Mouse (Mus musculus) right cerebral cortex, postnatal 4 days (tissue): Measurements from ENCODE around the gene Birc5.

Source experiments
- DNase-seq: peaks from one replicate; pipeline ENCODE4 v3.0.0-alpha.2; 2022

The Birc5 gene

DNA sequence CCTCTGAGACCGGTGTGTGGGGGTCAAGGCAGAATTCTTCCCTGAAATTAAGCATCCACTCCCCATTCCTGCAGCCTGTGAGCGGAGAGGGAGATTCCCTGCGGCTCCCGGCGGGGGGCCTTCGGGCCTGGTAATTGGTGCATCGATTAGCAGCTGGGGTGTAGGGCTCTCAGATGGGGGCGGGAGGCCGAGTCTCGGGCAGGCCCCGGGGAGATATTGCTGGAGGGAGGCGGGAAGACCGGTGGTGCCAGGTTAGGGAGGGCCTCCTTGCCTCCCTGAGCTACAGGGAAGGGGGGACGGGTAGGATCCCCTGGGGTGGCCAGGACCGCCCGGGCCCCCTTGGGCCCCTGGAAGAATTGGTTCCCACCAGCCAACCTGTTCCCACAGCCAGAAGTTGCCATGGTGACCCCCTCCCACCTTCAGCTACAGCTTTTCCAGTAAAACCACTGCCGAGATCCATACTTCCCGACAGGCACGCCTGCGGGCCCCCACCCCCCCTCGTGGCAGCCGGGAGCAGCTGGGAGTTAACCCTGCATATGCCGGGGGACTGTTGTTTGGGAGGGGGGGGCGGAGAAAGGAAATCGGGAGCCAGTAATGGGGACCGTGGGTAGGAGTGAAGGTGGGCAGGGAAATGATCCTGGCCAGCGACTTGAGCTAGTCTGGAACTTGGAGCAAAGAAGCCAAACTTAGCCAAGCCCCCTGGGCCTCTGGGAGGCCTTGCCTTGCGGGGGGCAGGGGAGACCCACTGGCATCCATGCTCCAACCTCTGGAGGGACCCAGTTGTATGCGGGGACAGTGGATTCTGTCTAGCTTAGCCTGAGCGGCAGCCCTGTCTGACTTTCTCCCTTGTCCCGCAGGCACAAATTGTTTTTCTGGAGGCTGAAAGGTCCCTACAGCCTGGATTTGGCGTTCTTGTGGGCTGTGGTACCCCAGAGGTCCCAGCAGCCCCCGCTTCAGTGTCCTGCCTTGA, 40.1 kb downstream of the Birc5 start:
- DNase-seq: peak; percentile 40

- no peak for DNase-seq
These were observed 40.9 kb downstream of the Birc5 start for GRCm38 (mm10) chr11:117889887-117890340.

DNA sequence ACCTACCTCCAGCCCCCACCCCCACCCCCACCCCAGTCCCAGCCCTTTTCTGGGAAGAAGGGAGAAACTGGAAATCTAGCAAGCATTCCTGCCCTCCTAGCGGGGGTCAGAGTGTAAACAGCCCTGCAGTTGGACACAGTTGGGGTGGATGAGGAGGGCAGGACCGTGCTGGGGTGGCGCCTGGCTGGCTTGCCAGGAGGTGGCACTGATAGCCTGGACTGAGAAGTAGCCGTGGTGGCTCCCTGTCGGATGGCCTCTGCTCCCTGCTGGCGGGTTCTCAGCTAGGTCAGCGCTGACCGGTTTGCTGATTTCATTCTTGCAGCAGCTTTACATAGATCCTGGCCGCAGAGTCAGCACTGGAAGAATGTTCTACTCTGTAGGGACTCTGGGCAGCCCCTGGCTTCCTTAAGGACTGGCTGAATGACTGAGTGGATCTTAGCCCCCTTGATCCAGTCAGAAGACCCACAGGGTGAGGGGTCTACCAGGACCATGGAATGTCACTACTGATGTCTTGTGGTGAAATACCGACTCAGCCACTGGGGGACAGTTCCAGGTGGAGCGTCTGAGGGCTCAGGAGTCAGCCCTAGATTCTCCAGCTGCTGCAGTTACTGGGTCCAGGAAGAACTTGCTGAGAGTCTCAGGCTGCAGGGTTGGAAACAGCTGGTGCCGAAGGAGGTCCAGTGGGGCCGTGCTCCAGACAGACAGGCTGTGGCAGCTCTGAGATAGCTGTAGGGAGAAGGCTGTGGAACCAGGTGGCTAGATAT, 41.6 kb downstream of the Birc5 start:
- no peak for DNase-seq

DNA sequence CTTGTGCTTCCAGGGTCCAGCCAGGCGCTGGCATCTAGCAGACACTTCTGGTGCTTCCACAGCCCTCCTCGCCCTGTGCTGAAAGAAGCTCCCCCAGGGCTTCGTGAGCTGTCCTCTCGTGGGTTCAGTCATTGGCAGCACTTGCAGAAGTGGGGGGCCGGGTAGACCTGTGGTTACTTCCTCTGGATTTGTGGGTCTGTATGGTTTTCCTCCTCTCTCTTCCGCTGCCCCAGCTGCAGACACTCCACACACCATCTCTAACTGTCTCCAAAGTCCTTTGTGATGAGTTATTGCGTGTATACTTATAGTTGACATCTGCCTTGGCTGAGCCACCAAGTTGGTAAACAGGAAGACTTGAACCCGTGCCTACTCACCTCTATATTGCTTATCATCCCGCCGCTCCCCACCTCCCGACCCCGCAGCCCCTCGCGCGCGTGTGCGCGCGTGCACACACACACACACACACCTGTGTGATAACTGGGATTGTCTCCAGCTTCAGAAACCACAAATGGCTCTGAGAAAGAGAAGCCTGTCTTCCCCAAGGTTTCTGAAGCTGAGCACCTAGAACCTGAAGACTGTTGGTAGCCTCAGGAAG, 42.6 kb downstream of the Birc5 start:
- DNase-seq: no peak

DNA sequence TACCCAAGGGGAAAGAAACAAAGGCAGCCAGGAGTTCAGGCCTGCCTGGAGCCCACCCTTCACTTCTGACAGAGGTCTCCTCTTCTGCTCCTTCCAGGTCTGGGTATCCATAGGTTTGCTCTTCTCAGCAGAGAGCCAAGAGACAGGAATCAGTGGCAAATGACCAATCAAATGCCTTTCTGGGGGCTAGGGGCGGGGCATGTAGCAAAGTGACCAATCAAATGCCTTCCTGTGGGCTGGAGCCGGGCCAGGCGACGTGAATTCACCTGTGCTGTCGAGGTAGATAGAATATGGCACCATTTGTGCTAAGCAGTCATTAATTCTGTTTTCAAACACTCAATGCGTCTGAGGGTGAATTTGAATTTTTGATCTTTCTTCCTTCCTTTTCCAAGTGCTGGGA, 43.1 kb downstream of the Birc5 start:
- no peak for DNase-seq

- DNase-seq: no peak
These were observed 45.6 kb downstream of the Birc5 start for GRCm38 (mm10) chr11:117894676-117895075.

DNA sequence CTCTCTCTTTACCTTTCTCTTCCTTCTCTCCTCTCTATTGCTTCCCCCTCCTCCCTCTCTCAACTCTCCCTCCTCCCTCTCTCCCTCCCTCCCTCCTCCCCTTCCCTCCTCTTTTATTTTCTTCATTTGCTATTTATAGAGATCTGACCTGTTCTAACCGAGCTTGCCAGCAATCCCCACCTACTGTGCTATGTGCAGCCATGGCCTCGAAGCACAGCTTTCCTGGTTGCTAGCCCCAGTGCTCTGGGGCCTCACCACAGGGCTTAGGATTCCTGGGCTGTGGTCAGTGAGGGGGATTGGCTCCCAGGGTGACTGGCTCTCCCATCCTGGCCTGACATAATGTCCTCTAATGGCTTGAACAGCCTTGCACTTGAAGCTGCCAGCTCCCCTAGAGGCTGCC, 47.5 kb downstream of the Birc5 start:
- no peak for DNase-seq

- no peak for DNase-seq
These were observed 53.2 kb downstream of the Birc5 start for GRCm38 (mm10) chr11:117902282-117902681.

- no peak for DNase-seq
These were observed 55.4 kb downstream of the Birc5 start for GRCm38 (mm10) chr11:117904442-117904841.
